Comparison of ENCODE assay signal across 13 mouse cellular contexts in the genomic region with DNA sequence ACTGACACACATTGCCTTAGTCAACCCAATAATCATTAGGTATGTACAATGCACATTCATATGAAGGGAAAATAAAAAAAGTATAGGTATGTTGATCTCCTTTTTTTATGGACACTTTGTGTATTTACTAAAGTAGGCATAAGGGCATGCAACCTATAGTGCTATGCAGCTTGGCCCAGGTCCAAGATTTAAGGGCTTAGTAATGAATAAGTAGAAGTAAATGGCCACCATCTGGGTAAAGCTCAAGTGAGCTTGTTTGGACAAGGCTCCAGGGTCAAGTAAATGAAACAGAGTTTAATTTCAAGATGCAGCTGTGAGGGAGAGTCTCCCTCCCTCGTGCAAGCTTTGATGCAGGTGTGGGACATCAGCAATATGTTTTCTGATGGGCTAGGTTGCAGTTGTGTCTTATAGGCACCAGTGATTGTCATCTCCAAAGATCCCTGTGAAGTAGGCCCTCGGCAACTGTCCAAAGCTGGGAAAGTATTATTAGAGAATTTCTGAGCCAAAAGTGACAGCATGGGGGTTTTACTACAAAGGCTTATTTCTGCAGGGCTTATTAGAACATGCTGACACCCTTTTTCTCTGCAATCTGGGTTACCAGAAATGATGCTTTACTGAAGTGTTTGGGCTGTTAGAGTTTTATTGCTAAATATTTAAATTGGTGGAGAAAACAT.
DNase-seq lines count a peak whose midpoint lies in the region; ATAC-seq lines count a peak whose summit lies in the region.
"Had no signal": no experiment of that assay in that cellular context is flagged by ENCODE, and none has a peak within 500 bp of the region (broad histone marks: within the 10 kb centered on the region; RNA-seq: fewer than 3 reads in every experiment).

No protein-coding gene starts in this region.

- H3K27me3 ChIP-seq in embryonic facial prominence, embryonic 11.5 days (ENCODE audit: control insufficient read depth, insufficient read depth, low read length) = no peaks in the 10 kb centered on the region
- H3K27me3 ChIP-seq in embryonic facial prominence, embryonic 10.5 days (replicated peaks; ENCODE audit: low read depth, poor library complexity, severe bottlenecking) = no peaks in the 10 kb centered on the region
- no peaks in the 10 kb centered on the region for H3K27me3 ChIP-seq in neural tube, embryonic 14.5 days (ENCODE audit: control insufficient read depth, insufficient read depth, low read length)
- H3K27me3 ChIP-seq: hindbrain, embryonic 12.5 days; limb, embryonic 15.5 days; neural tube, embryonic 15.5 days had no signal

- WGBS in embryonic facial prominence, embryonic 11.5 days = 47% methylated on average over 2 of the region's 2 CpGs
- WGBS in embryonic facial prominence, embryonic 10.5 days = 66% methylated on average over 2 of the region's 2 CpGs
- WGBS in neural tube, embryonic 14.5 days = 61% methylated on average over 2 of the region's 2 CpGs

- H3K9me3 ChIP-seq in embryonic facial prominence, embryonic 11.5 days (replicated peaks; ENCODE audit: control insufficient read depth, low read length) = no peaks in the 10 kb centered on the region
- H3K9me3 ChIP-seq in embryonic facial prominence, embryonic 10.5 days = no peaks in the 10 kb centered on the region
- H3K9me3 ChIP-seq in neural tube, embryonic 14.5 days (ENCODE audit: control insufficient read depth, low read length) = no peaks in the 10 kb centered on the region
- H3K9me3 ChIP-seq: hindbrain, embryonic 12.5 days; limb, embryonic 15.5 days; neural tube, embryonic 15.5 days had no signal

- ATAC-seq in embryonic facial prominence, embryonic 11.5 days (replicated peaks; ENCODE audit: insufficient number of reproducible peaks, low FRiP score, low TSS enrichment, low read depth) = no peak
- peak; percentile 34; the same call in 1 of the 2 replicates for ATAC-seq in neural tube, embryonic 14.5 days (ENCODE audit: low read depth)

- no peak overlapping the region for H3K27ac ChIP-seq in embryonic facial prominence, embryonic 11.5 days (replicated peaks; ENCODE audit: low read depth, low read length)
- no peak overlapping the region for H3K27ac ChIP-seq in embryonic facial prominence, embryonic 10.5 days (replicated peaks)
- no peak overlapping the region for H3K27ac ChIP-seq in neural tube, embryonic 14.5 days (ENCODE audit: low read depth, low read length)
- H3K27ac ChIP-seq: hindbrain, embryonic 12.5 days; limb, embryonic 15.5 days; macrophage; neural tube, embryonic 15.5 days had no signal

- DNase-seq in embryonic facial prominence, embryonic 11.5 days (ENCODE audit: low spot score) = peak; percentile 6
- DNase-seq in embryonic facial prominence, embryonic 10.5 days (ENCODE audit: low spot score) = no peak
- DNase-seq in neural tube, embryonic 10.5 days (ENCODE audit: extremely low spot score, low spot score) = no peak
- DNase-seq in layer of hippocampus, adult 9-10 months (ENCODE audit: low spot score) = peak; percentile 22
- DNase-seq in adrenal gland, postnatal 25 days = no peak
- no peak for DNase-seq in spleen, postnatal 14 days (ENCODE audit: low spot score in 2 of 2)
- DNase-seq: kidney, adult 18-20 months; lung, adult 2 months had no signal

- no peak overlapping the region for H3K9ac ChIP-seq in embryonic facial prominence, embryonic 11.5 days (replicated peaks; ENCODE audit: low read length)
- no peak overlapping the region for H3K9ac ChIP-seq in neural tube, embryonic 14.5 days (replicated peaks; ENCODE audit: low read depth, low read length)
- H3K9ac ChIP-seq: hindbrain, embryonic 12.5 days; limb, embryonic 15.5 days; neural tube, embryonic 15.5 days had no signal

- no peaks in the 10 kb centered on the region for H3K4me1 ChIP-seq in embryonic facial prominence, embryonic 11.5 days (ENCODE audit: control insufficient read depth, insufficient read depth, low read length)
- no peaks in the 10 kb centered on the region for H3K4me1 ChIP-seq in embryonic facial prominence, embryonic 10.5 days
- no peaks in the 10 kb centered on the region for H3K4me1 ChIP-seq in neural tube, embryonic 14.5 days (ENCODE audit: control insufficient read depth, insufficient read depth, low read length)
- H3K4me1 ChIP-seq: hindbrain, embryonic 12.5 days; limb, embryonic 15.5 days; neural tube, embryonic 15.5 days had no signal

- no peak overlapping the region for H3K4me3 ChIP-seq in embryonic facial prominence, embryonic 11.5 days (ENCODE audit: low read depth, low read length)
- no peak overlapping the region for H3K4me3 ChIP-seq in embryonic facial prominence, embryonic 10.5 days
- no peak overlapping the region for H3K4me3 ChIP-seq in neural tube, embryonic 14.5 days (ENCODE audit: low read depth, low read length)
- H3K4me3 ChIP-seq: hindbrain, embryonic 12.5 days; limb, embryonic 15.5 days; neural tube, embryonic 15.5 days had no signal

- no peak overlapping the region for H3K4me2 ChIP-seq in embryonic facial prominence, embryonic 11.5 days (ENCODE audit: low read depth, low read length)
- no peak overlapping the region for H3K4me2 ChIP-seq in neural tube, embryonic 14.5 days (ENCODE audit: low read depth, low read length)
- H3K4me2 ChIP-seq: hindbrain, embryonic 12.5 days; limb, embryonic 15.5 days; neural tube, embryonic 15.5 days had no signal

- H3K36me3 ChIP-seq in embryonic facial prominence, embryonic 11.5 days (replicated peaks; ENCODE audit: control insufficient read depth, insufficient read depth, low read depth, low read length) = no peaks in the 10 kb centered on the region
- H3K36me3 ChIP-seq in embryonic facial prominence, embryonic 10.5 days (replicated peaks) = no peaks in the 10 kb centered on the region
- H3K36me3 ChIP-seq in neural tube, embryonic 14.5 days (ENCODE audit: control insufficient read depth, insufficient read depth, low read length) = no peaks in the 10 kb centered on the region
- H3K36me3 ChIP-seq: hindbrain, embryonic 12.5 days; limb, embryonic 15.5 days; neural tube, embryonic 15.5 days had no signal

Comparison
In these comparisons a context has a peak if more than half of its experiments do, and no peak if none do; other contexts are left out.
1. DNase-seq: peak in embryonic facial prominence, embryonic 11.5 days (single experiment) and layer of hippocampus, adult 9-10 months (single experiment); none in embryonic facial prominence, embryonic 10.5 days (single experiment), neural tube, embryonic 10.5 days (single experiment), adrenal gland, postnatal 25 days (single experiment) and spleen, postnatal 14 days (0 of 2).